Mouse (Mus musculus) C2C12 (cell line): ENCODE measurements around the gene Adora1.

Experiments used
- CEBPB ChIP-seq: IDR thresholded peaks from one replicate; pipeline ENCODE4 v1.6.1; 2011; ENCODE audit warnings: low read depth, mild to moderate bottlenecking, control low read depth, moderate library complexity
- CTCF ChIP-seq: IDR thresholded peaks from one replicate; pipeline ENCODE4 v1.5.1; 2011; ENCODE audit not compliant: control insufficient read depth, insufficient read depth, insufficient read length
- MAX ChIP-seq: IDR thresholded peaks from one replicate; pipeline ENCODE4 v1.6.1; 2011; ENCODE audit warnings: mild to moderate bottlenecking, control low read depth
- MYOG ChIP-seq: IDR thresholded peaks from one replicate; pipeline ENCODE4 v1.6.1; 2011; ENCODE audit not compliant: control insufficient read depth, insufficient read length; ENCODE audit errors: extremely low read depth
- USF1 ChIP-seq: IDR thresholded peaks from one replicate; pipeline ENCODE4 v1.6.1; 2011; ENCODE audit warnings: low read depth, mild to moderate bottlenecking, control low read depth, moderate library complexity

GRCm38 (mm10) chr1:134245004-134245717 is 9.9 kb upstream of the Adora1 start:
- TF ChIP-seq MAX (no peak), CTCF (no peak), MYOG (no peak), CEBPB (no peak), USF1 (no peak)
